Mouse (Mus musculus) gastrocnemius, adult 18-20 months (tissue): ENCODE measurements around the gene Cep63. TPM values are rescaled to one million over a fixed set of nuclear protein-coding genes. Genes with fewer than 3 reads are reported as not detected.

Experiments used
- DNase-seq: peaks from one replicate; pipeline ENCODE4 v3.0.0; 2021; ENCODE audit warnings: low spot score
- total RNA-seq, 2 experiments: library from RNA; stranded (reverse); gene quantifications; 2 replicates each; pipeline ENCODE4 v1.2.3; 2021

The Cep63 gene
- total RNA-seq, 2 experiments from 2014 or later, result 21.7 to 23.8 TPM

- DNase-seq, result no peak
Observed at GRCm38 (mm10) chr9:102577480-102577879, 48.9 kb downstream of the Cep63 start.

GRCm38 (mm10) chr9:102572888-102573287, 53.4 kb downstream of the Cep63 start:
- no peak for DNase-seq

- no peak for DNase-seq
Observed at GRCm38 (mm10) chr9:102558463-102558862, 67.9 kb downstream of the Cep63 start.

- DNase-seq, result no peak
Observed at GRCm38 (mm10) chr9:102553781-102554180, 72.6 kb downstream of the Cep63 start.

- DNase-seq, result no peak
Observed at GRCm38 (mm10) chr9:102551771-102552170, 74.6 kb downstream of the Cep63 start.

- DNase-seq, result no peak
Observed at GRCm38 (mm10) chr9:102549211-102549610, 77.1 kb downstream of the Cep63 start.

- no peak for DNase-seq
Observed at GRCm38 (mm10) chr9:102547028-102547354, 79.3 kb downstream of the Cep63 start.

GRCm38 (mm10) chr9:102546256-102547027, 79.9 kb downstream of the Cep63 start:
- DNase-seq, result no peak

- no peak for DNase-seq
Observed at GRCm38 (mm10) chr9:102545406-102546255, 80.7 kb downstream of the Cep63 start.

- DNase-seq, result peak; percentile 77
Observed at GRCm38 (mm10) chr9:102544773-102545366, 81.5 kb downstream of the Cep63 start.

- no peak for DNase-seq
Observed at GRCm38 (mm10) chr9:102544116-102544772, 82.1 kb downstream of the Cep63 start.

GRCm38 (mm10) chr9:102543761-102544115, 82.6 kb downstream of the Cep63 start:
- DNase-seq, result no peak

GRCm38 (mm10) chr9:102542540-102542939, 83.8 kb downstream of the Cep63 start:
- DNase-seq, result no peak

GRCm38 (mm10) chr9:102541666-102542065, 84.7 kb downstream of the Cep63 start:
- no peak for DNase-seq

GRCm38 (mm10) chr9:102539699-102540098, 86.6 kb downstream of the Cep63 start:
- DNase-seq, result no peak

- no peak for DNase-seq
Observed at GRCm38 (mm10) chr9:102536968-102537367, 89.4 kb downstream of the Cep63 start.

Other genes starting within 250 kb of the Cep63 start
- gene Ky, start 120.8 kb downstream of the Cep63 start, total RNA-seq, result 10 to 100 TPM; 71.6 to 73.7 TPM
- gene Anapc13, start 238 bp downstream of the Cep63 start, total RNA-seq, result 100 to 1,000 TPM; 232 to 241 TPM
- 10 to 100 TPM; 16.8 to 18.2 TPM for gene Amotl2, start 90.1 kb upstream of the Cep63 start, total RNA-seq
- gene Ryk, start 208.4 kb upstream of the Cep63 start, total RNA-seq, result 10 to 100 TPM; 47.9 to 49.8 TPM